Mouse (Mus musculus) hindbrain, postnatal 0 days (tissue): ENCODE results near the gene Itih2. TPM values are rescaled to one million over a fixed set of nuclear protein-coding genes. Genes with fewer than 3 reads are reported as not detected.
A peak's percentile ranks its signal among the peaks of the same experiment; 100 is the strongest.

ENCODE experiments used
- ATAC-seq: fragments of 200-750 bp; cut with Nextera tagmentation; 2 replicates; pipeline ENCODE4 v1.8.0; 2017; ENCODE audit warnings: mild to moderate bottlenecking, moderate TSS enrichment, moderate library complexity
- DNase-seq: peaks from one replicate; pipeline ENCODE4 v3.0.0-alpha.2; 2015; ENCODE audit warnings: low spot score
- H3K27ac ChIP-seq: fragments of 300-500 bp; sonication (generic); 2 replicates; pipeline ENCODE4 v1.5.1; 2014; ENCODE audit warnings: mild to moderate bottlenecking
- H3K27me3 ChIP-seq: fragments of 300-500 bp; sonication (generic); 2 replicates; pipeline ENCODE4 v1.6.1; 2014; ENCODE audit warnings: low read length, mixed read lengths; ENCODE audit not compliant: insufficient read depth
- H3K36me3 ChIP-seq: fragments of 300-500 bp; sonication (generic); 2 replicates; pipeline ENCODE4 v1.6.1; 2014; ENCODE audit warnings: low read length, mixed read lengths; ENCODE audit not compliant: insufficient read depth
- H3K4me1 ChIP-seq: fragments of 300-500 bp; sonication (generic); 2 replicates; pipeline ENCODE4 v1.6.1; 2014; ENCODE audit warnings: antibody characterized with exemption, low read length, mixed read lengths; ENCODE audit not compliant: insufficient read depth
- H3K4me2 ChIP-seq: fragments of 300-500 bp; sonication (generic); 2 replicates; pipeline ENCODE4 v1.6.1; 2014; ENCODE audit warnings: low read depth, mild to moderate bottlenecking, low read length, moderate library complexity, mixed read lengths
- H3K4me3 ChIP-seq: fragments of 300-500 bp; sonication (generic); 2 replicates; pipeline ENCODE4 v1.5.1; 2014; ENCODE audit warnings: low read length
- H3K9ac ChIP-seq: fragments of 300-500 bp; sonication (generic); replicated peaks from 2 replicates; pipeline ENCODE4 v1.6.1; 2014; ENCODE audit warnings: mild to moderate bottlenecking, low read length, moderate library complexity, mixed read lengths
- H3K9me3 ChIP-seq: fragments of 300-500 bp; sonication (generic); 2 replicates; pipeline ENCODE4 v1.6.1; 2016; ENCODE audit warnings: low read length, mixed read lengths
- CTCF ChIP-seq: IDR thresholded peaks from 2 replicates; pipeline ENCODE4 v1.5.1; 2016; ENCODE audit warnings: antibody characterized with exemption, control low read depth, low read depth
- WGBS: fragments of 180-500 bp; shearing (Covaris S2); extraction: QIAGEN DNeasy Blood & Tissue Kit; methylation state at CpG from one replicate; pipeline ENCODE4 v1.1.7; 2014; 5-methylcytosine and 5-hydroxymethylcytosine counted together
- polyA plus RNA-seq: library from polyadenylated mRNA; unstranded; fragments of >200 nt; fragmentation: Nextera tagmentation; extraction: Ambion mirVana; gene quantifications from 2 replicates; pipeline ENCODE4 v1.2.1, GENCODE M21; 2015
- total RNA-seq: library from RNA; depleted of rRNA; stranded (reverse); fragments of >200 nt; gene quantifications from 2 replicates; pipeline ENCODE4 v1.2.3, GENCODE M21; 2014

Itih2 gene
- total and polyA plus RNA-seq, 2 experiments from 2014 or later, result 7.3 to 9.1 TPM

GRCm38 (mm10) chr2:10153201-10154075 is 22.2 kb upstream of the Itih2 start, which contains the start of gene Itih5:
Gene Itih5, plus strand, starts transcription at chr2:10153571.
- Histone ChIP-seq H3K4me2 (peak within 1 kb of the TSS; percentile 65), H3K27ac (no peak within 1 kb of the TSS), H3K9me3 (no peaks in the 10 kb centered on the region), H3K36me3 (no peaks in the 10 kb centered on the region), H3K4me1 (0 out of 2 replicates have a peak, but pooled peaks cover 3% of the 10 kb centered on the region), H3K4me3 (peak within 1 kb of the TSS; percentile 36), H3K9ac (no peak within 1 kb of the TSS), H3K27me3 (0 out of 2 replicates have a peak, but pooled peaks cover 4% of the 10 kb centered on the region)
- 8% methylated on average over 27 of the region's 27 CpGs for WGBS
- 0 out of 2 replicates have a peak, but pooled peaks have one; percentile 8 for TF ChIP-seq CTCF
- DNase-seq (peak; percentile 45), ATAC-seq (peak; percentile 78; the same call in 1 of the 2 replicates)

- Histone ChIP-seq H3K4me1 (0 out of 2 replicates have a peak, but pooled peaks cover 3% of the 10 kb centered on the region), H3K4me2 (no peak overlapping the region), H3K27me3 (0 out of 2 replicates have a peak, but pooled peaks cover 4% of the 10 kb centered on the region), H3K4me3 (no peak overlapping the region), H3K9me3 (no peaks in the 10 kb centered on the region), H3K27ac (no peak overlapping the region), H3K9ac (no peak overlapping the region), H3K36me3 (no peaks in the 10 kb centered on the region)
- no peak for DNase-seq
- no peak for ATAC-seq
- no peak for TF ChIP-seq CTCF
- 86% methylated on average over 5 of the region's 5 CpGs for whole genome bisulfite sequencing
These were observed 21.4 kb upstream of the Itih2 start for GRCm38 (mm10) chr2:10152590-10152989.

GRCm38 (mm10) chr2:10147176-10147575 is 16.0 kb upstream of the Itih2 start:
- no peaks in the 10 kb centered on the region for H3K36me3 ChIP-seq
- no peak overlapping the region for H3K4me2 ChIP-seq
- H3K9ac ChIP-seq, result no peak overlapping the region
- no peak overlapping the region for H3K27ac ChIP-seq
- no peaks in the 10 kb centered on the region for H3K9me3 ChIP-seq
- TF ChIP-seq CTCF, result no peak
- H3K4me3 ChIP-seq, result no peak overlapping the region
- H3K4me1 ChIP-seq, result no peaks in the 10 kb centered on the region
- 62% methylated on average over 8 of the region's 8 CpGs for WGBS
- ATAC-seq (no peak), DNase-seq (no peak)
- no peaks in the 10 kb centered on the region for H3K27me3 ChIP-seq

- no peaks in the 10 kb centered on the region for H3K27me3 ChIP-seq
- WGBS, result 73% methylated on average over 6 of the region's 6 CpGs
- H3K4me3 ChIP-seq, result no peak overlapping the region
- DNase-seq (no peak), ATAC-seq (no peak)
- H3K27ac ChIP-seq, result no peak overlapping the region
- H3K4me2 ChIP-seq, result no peak overlapping the region
- no peaks in the 10 kb centered on the region for H3K4me1 ChIP-seq
- TF ChIP-seq CTCF, result no peak
- no peaks in the 10 kb centered on the region for H3K36me3 ChIP-seq
- H3K9me3 ChIP-seq, result no peaks in the 10 kb centered on the region
- H3K9ac ChIP-seq, result no peak overlapping the region
These were observed 14.3 kb upstream of the Itih2 start for GRCm38 (mm10) chr2:10145514-10145913.

GRCm38 (mm10) chr2:10142472-10143454 is 11.6 kb upstream of the Itih2 start:
- DNase-seq (peak; percentile 91), ATAC-seq (peak; percentile 91)
- Histone ChIP-seq H3K9me3 (no peaks in the 10 kb centered on the region), H3K4me3 (no peak overlapping the region), H3K4me1 (no peaks in the 10 kb centered on the region), H3K4me2 (no peak overlapping the region), H3K27me3 (no peaks in the 10 kb centered on the region), H3K36me3 (no peaks in the 10 kb centered on the region), H3K27ac (no peak overlapping the region), H3K9ac (no peak overlapping the region)
- WGBS, result 33% methylated on average over 8 of the region's 8 CpGs
- peak; percentile 88 for TF ChIP-seq CTCF

- no peak overlapping the region for H3K9ac ChIP-seq
- ATAC-seq (no peak), DNase-seq (no peak)
- no peaks in the 10 kb centered on the region for H3K36me3 ChIP-seq
- TF ChIP-seq CTCF, result no peak
- H3K4me2 ChIP-seq, result no peak overlapping the region
- 55% methylated on average over 5 of the region's 5 CpGs for WGBS
- no peak overlapping the region for H3K27ac ChIP-seq
- H3K9me3 ChIP-seq, result no peaks in the 10 kb centered on the region
- H3K4me1 ChIP-seq, result no peaks in the 10 kb centered on the region
- H3K4me3 ChIP-seq, result no peak overlapping the region
- no peaks in the 10 kb centered on the region for H3K27me3 ChIP-seq
These were observed 9.3 kb upstream of the Itih2 start for GRCm38 (mm10) chr2:10140456-10140855.
